Mouse (Mus musculus): ENCODE data around the gene Btbd9. TPM values are rescaled to one million over a fixed set of nuclear protein-coding genes. Genes with fewer than 3 reads are reported as not detected.
A peak's percentile ranks its signal among the peaks of the same experiment; 100 is the strongest.

Btbd9 gene
- total and polyA plus RNA-seq, 2 experiments from 2014 or later, result 30.3 to 31.0 TPM

DNA sequence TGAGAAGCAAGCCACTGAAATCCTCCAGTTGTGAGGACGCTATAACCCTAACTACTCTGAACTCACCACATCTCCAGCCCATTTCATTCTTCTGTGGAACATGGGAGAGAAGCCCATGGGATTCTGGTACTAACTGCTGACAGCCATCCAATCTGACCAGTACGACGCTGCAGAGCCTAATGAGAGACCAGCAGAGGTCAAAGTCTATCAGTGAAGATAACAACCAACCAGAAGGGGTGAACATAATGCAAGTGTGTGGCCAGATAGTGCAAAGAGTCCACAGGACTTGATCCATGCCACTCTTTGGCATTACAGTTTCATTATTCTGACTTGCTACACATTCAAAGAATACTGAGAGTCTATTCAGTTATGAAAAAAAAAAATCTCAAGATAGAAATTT is 160.6 kb downstream of the Btbd9 start:
- Histone ChIP-seq H3K27me3 (ENCODE audit: control insufficient read depth, insufficient read depth, low read length) (no peaks in the 10 kb centered on the region), H3K36me3 (replicated peaks; ENCODE audit: control insufficient read depth, insufficient read depth, low read length) (no peaks in the 10 kb centered on the region), H3K9ac (replicated peaks; ENCODE audit: low read depth, low read length) (no peak overlapping the region), H3K4me3 (ENCODE audit: low read depth, low read length) (no peak overlapping the region), H3K4me1 (ENCODE audit: control insufficient read depth, insufficient read depth) (no peaks in the 10 kb centered on the region; the same call in 1 of the 2 replicates), H3K4me2 (ENCODE audit: low read depth, low read length) (no peak overlapping the region), H3K27ac (ENCODE audit: low read depth) (no peak overlapping the region), H3K9me3 (replicated peaks; ENCODE audit: control insufficient read depth, low read length) (no peaks in the 10 kb centered on the region)
- no peak for DNase-seq (ENCODE audit: low spot score)
- no peak for ATAC-seq (ENCODE audit: insufficient read depth, low read depth)
- TF ChIP-seq EP300 (IDR thresholded peaks at IDR 0.05; ENCODE audit: low read depth), result no peak
- TF ChIP-seq CTCF (IDR thresholded peaks at IDR 0.05; ENCODE audit: low read depth), result no peak
- WGBS, result 60% methylated on average over 3 of the region's 3 CpGs

DNA sequence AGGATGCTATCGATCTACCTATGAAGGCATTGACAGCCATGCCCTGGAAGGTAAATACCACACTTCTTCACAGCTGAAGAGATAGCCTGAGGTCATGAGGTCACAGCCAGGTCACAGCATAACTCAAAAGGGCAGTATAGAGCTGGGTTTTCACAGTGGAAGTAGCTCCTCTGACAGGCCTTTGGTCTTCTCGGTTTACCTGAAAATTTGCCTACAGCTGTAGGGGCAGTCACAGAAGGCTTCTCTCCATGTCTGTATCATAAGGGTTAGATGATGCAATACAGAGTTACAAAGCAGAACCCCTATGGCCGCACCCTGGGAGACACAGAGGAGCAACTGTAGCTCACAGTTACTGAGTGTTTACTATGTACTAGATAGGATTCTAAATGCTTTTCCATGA is 163.3 kb downstream of the Btbd9 start:
- no peaks in the 10 kb centered on the region for H3K27me3 ChIP-seq (ENCODE audit: control insufficient read depth, insufficient read depth, low read length)
- no peaks in the 10 kb centered on the region for H3K36me3 ChIP-seq (replicated peaks; ENCODE audit: control insufficient read depth, insufficient read depth, low read length)
- H3K27ac ChIP-seq (ENCODE audit: low read depth), result no peak overlapping the region
- ATAC-seq (ENCODE audit: insufficient read depth, low read depth), result no peak
- H3K9me3 ChIP-seq (replicated peaks; ENCODE audit: control insufficient read depth, low read length), result no peaks in the 10 kb centered on the region
- H3K4me2 ChIP-seq (ENCODE audit: low read depth, low read length), result no peak overlapping the region
- no peak for DNase-seq (ENCODE audit: low spot score)
- 74% methylated on average over 3 of the region's 3 CpGs for WGBS
- H3K4me1 ChIP-seq (ENCODE audit: control insufficient read depth, insufficient read depth), result no peaks in the 10 kb centered on the region; the same call in 1 of the 2 replicates
- H3K9ac ChIP-seq (replicated peaks; ENCODE audit: low read depth, low read length), result no peak overlapping the region
- TF ChIP-seq CTCF (IDR thresholded peaks at IDR 0.05; ENCODE audit: low read depth) (no peak), EP300 (IDR thresholded peaks at IDR 0.05; ENCODE audit: low read depth) (no peak)
- no peak overlapping the region for H3K4me3 ChIP-seq (ENCODE audit: low read depth, low read length)

GRCm38 (mm10) chr17:30406002-30406401 is 170.3 kb downstream of the Btbd9 start:
- Histone ChIP-seq H3K36me3 (replicated peaks; ENCODE audit: control insufficient read depth, insufficient read depth, low read length) (no peaks in the 10 kb centered on the region), H3K4me2 (ENCODE audit: low read depth, low read length) (no peak overlapping the region), H3K9me3 (replicated peaks; ENCODE audit: control insufficient read depth, low read length) (no peaks in the 10 kb centered on the region), H3K27me3 (ENCODE audit: control insufficient read depth, insufficient read depth, low read length) (no peaks in the 10 kb centered on the region), H3K9ac (replicated peaks; ENCODE audit: low read depth, low read length) (no peak overlapping the region), H3K4me3 (ENCODE audit: low read depth, low read length) (no peak overlapping the region), H3K27ac (ENCODE audit: low read depth) (no peak overlapping the region), H3K4me1 (ENCODE audit: control insufficient read depth, insufficient read depth) (peaks cover 8% of the 10 kb centered on the region; the same call in 1 of the 2 replicates)
- peak; percentile 41 for TF ChIP-seq CTCF (IDR thresholded peaks at IDR 0.05; ENCODE audit: low read depth)
- no peak for TF ChIP-seq EP300 (IDR thresholded peaks at IDR 0.05; ENCODE audit: low read depth)
- no peak for DNase-seq (ENCODE audit: low spot score)
- ATAC-seq (ENCODE audit: insufficient read depth, low read depth), result no peak
- WGBS, result 91% methylated on average over 7 of the region's 7 CpGs

DNA sequence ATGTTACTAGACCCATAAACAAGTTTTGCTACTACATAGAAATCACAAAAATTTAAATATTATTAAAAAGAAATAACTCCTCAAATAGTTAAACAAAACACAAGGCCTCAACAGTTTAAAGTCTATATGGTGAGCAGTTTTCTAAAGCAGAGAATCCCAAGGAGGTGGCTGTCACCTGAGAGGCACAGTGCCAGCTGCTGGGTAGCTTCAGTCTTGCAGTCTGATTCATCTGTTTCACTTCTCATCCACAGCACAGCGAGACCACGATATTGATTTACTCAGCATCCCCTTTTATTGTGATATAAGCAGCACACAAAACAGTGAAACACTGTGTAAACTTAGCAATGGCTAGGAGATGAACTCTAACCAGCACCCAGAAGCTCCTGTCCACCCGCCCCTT is 173.4 kb downstream of the Btbd9 start:
- H3K27ac ChIP-seq (ENCODE audit: low read depth), result no peak overlapping the region
- no peak overlapping the region for H3K9ac ChIP-seq (replicated peaks; ENCODE audit: low read depth, low read length)
- no peak overlapping the region for H3K4me2 ChIP-seq (ENCODE audit: low read depth, low read length)
- WGBS, result 95% methylated on average over 3 of the region's 3 CpGs
- H3K9me3 ChIP-seq (replicated peaks; ENCODE audit: control insufficient read depth, low read length), result no peaks in the 10 kb centered on the region
- DNase-seq (ENCODE audit: low spot score) (no peak), ATAC-seq (ENCODE audit: insufficient read depth, low read depth) (no peak)
- no peak overlapping the region for H3K4me3 ChIP-seq (ENCODE audit: low read depth, low read length)
- TF ChIP-seq EP300 (IDR thresholded peaks at IDR 0.05; ENCODE audit: low read depth) (no peak), CTCF (IDR thresholded peaks at IDR 0.05; ENCODE audit: low read depth) (no peak)
- H3K4me1 ChIP-seq (ENCODE audit: control insufficient read depth, insufficient read depth), result peaks cover 8% of the 10 kb centered on the region; the same call in 1 of the 2 replicates
- H3K27me3 ChIP-seq (ENCODE audit: control insufficient read depth, insufficient read depth, low read length), result no peaks in the 10 kb centered on the region
- H3K36me3 ChIP-seq (replicated peaks; ENCODE audit: control insufficient read depth, insufficient read depth, low read length), result no peaks in the 10 kb centered on the region

GRCm38 (mm10) chr17:30395261-30395660 is 181.0 kb downstream of the Btbd9 start:
- no peak overlapping the region for H3K9ac ChIP-seq (replicated peaks; ENCODE audit: low read depth, low read length)
- no peak overlapping the region for H3K27ac ChIP-seq (ENCODE audit: low read depth)
- H3K9me3 ChIP-seq (replicated peaks; ENCODE audit: control insufficient read depth, low read length), result no peaks in the 10 kb centered on the region
- DNase-seq (ENCODE audit: low spot score) (no peak), ATAC-seq (ENCODE audit: insufficient read depth, low read depth) (no peak)
- no peak overlapping the region for H3K4me2 ChIP-seq (ENCODE audit: low read depth, low read length)
- WGBS, result 80% methylated on average over 4 of the region's 4 CpGs
- H3K27me3 ChIP-seq (ENCODE audit: control insufficient read depth, insufficient read depth, low read length), result no peaks in the 10 kb centered on the region
- H3K4me1 ChIP-seq (ENCODE audit: control insufficient read depth, insufficient read depth), result no peaks in the 10 kb centered on the region
- no peaks in the 10 kb centered on the region; the same call in 1 of the 2 replicates for H3K36me3 ChIP-seq (replicated peaks; ENCODE audit: control insufficient read depth, insufficient read depth, low read length)
- no peak overlapping the region for H3K4me3 ChIP-seq (ENCODE audit: low read depth, low read length)
- TF ChIP-seq EP300 (IDR thresholded peaks at IDR 0.05; ENCODE audit: low read depth), result no peak
- TF ChIP-seq CTCF (IDR thresholded peaks at IDR 0.05; ENCODE audit: low read depth), result no peak

DNA sequence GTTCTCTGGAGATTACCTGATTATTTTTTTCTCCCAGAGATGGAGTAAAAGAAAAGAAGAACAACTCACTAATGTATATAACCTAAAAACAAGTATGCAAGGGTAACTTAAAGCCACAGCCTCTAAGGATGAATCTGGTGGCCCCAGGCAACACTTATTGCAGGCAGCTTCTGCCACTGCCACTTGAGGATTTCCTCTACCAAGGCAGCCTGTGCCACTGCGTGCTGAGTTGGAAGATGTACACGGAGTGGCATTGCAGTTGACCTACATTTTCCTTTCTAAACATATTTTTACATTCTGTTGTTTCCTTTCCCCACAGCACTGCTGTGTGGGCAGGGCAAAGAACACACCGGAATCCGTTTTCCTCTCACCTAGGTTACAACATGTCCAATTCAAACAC is 184.3 kb downstream of the Btbd9 start:
- 79% methylated on average over 4 of the region's 4 CpGs for WGBS

More for the DNA sequence above, 184.3 kb downstream of the Btbd9 start:
- no peak for DNase-seq (ENCODE audit: low spot score)
- Histone ChIP-seq H3K4me1 (ENCODE audit: control insufficient read depth, insufficient read depth) (no peaks in the 10 kb centered on the region), H3K9ac (replicated peaks; ENCODE audit: low read depth, low read length) (no peak overlapping the region), H3K9me3 (replicated peaks; ENCODE audit: control insufficient read depth, low read length) (no peaks in the 10 kb centered on the region), H3K4me3 (ENCODE audit: low read depth, low read length) (no peak overlapping the region), H3K4me2 (ENCODE audit: low read depth, low read length) (no peak overlapping the region), H3K27ac (ENCODE audit: low read depth) (no peak overlapping the region), H3K36me3 (replicated peaks; ENCODE audit: control insufficient read depth, insufficient read depth, low read length) (no peaks in the 10 kb centered on the region; the same call in 1 of the 2 replicates), H3K27me3 (ENCODE audit: control insufficient read depth, insufficient read depth, low read length) (no peaks in the 10 kb centered on the region)
- ATAC-seq (ENCODE audit: insufficient read depth, low read depth), result no peak
- no peak for TF ChIP-seq EP300 (IDR thresholded peaks at IDR 0.05; ENCODE audit: low read depth)
- TF ChIP-seq CTCF (IDR thresholded peaks at IDR 0.05; ENCODE audit: low read depth), result no peak

All from heart, postnatal 0 days (tissue).